Mouse (Mus musculus): ENCODE measurements around the gene Pde4a.

Pde4a gene

DNA sequence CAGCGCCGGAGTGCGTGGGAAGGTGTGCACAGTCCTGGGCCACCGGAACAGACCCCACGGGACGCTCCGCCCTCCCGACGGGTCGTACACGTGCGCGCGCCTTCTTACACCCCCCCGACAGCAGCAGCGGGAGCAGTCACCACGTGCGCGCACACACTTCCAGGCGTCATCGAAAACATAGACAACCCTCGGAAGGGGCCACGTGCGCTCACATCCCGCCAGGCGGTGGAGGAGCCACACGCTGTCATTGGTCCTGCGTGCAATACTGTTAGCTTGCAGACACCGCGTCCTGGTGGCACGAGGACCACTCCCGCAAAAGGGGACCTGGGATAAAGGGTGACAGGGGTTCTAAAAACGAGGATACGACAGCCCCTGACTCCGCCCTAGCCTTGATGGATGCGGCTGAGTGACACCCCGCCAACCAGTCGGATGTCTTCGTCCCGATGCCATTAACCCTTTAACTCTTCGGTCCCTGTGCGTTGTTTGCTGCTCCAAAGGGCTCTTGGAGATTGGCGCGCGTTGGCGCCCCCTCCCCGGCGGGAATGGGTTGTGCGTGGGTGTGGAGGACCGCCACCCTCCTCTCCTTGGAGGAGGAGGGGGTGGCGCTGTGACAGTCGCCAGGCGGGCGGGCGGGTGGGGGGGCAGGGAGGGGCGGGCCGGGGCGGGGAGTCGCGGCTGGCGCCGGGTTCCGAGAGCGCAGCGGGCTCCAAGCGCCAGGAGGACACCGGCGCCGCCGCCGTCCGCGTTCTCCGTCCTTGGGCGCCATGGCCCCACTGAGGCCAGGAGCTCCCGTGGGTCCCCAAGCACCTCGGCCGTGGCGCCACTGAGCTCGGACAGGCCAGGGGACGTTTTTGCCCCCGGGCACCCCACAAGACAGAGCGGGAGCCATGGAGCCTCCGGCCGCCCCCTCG is at the start of gene Pde4a:
Gene Pde4a (plus strand): TSS at position 674 of the 911 bp plus-strand sequence.
- no peak for DNase-seq

DNA sequence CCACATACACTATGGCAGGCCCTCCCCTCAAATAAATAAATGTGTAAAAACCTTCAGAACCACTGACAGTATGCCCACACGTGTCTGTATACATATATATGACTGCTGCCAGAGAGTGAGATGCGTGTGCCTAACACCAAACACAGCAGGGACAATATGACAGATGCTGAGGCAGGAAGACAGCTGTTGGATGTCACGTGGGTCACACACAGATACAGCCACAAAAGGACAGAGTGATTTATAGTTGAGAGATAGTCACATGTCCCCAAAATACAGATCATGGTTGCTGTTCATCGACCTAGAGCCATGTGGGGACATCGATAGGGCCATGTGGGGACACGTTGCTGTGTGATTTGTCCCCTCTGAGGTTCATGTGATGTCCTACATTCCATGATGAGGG is 48.4 kb upstream of the Pde4a start:
- no peak for DNase-seq

DNA sequence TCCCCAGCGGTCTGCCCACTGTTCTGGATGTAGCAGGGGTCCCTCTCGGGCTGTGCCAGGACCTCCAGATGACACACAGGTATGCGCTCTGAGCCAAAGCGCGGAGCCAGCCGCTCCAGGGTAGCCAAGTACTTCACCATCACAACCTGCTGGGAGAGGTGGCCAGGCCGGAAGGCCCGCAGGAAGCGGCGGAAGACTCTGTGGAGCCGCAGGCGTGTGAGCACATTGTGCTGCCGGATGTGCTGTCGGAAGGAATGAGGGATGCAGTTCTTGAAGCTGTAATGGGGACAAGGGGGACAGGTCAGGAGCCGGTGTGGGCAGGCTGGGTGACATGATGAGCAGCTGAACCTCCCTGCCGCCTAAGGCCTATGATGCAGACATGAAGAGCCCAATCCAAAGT is 44.0 kb upstream of the Pde4a start:
- no peak for DNase-seq

DNA sequence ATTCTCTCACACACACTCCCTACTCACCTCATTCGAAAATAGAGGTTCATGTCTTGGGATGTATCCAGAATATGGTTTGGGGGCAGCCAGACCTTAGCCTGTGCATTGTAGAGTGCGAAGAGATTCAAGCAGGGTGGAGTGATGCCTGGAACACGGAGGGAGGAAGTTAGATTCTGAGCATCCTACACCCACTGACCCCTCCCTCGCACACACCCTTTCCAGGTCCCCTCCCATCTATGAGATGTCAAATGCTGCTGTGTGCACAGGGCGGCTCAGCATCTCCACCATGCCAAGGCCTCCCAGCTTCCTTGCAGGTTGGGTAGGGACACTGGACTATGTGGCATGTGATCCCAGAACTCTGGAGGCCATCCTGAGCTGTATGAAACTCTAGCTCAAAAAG is 40.7 kb upstream of the Pde4a start:
- no peak for DNase-seq

DNA sequence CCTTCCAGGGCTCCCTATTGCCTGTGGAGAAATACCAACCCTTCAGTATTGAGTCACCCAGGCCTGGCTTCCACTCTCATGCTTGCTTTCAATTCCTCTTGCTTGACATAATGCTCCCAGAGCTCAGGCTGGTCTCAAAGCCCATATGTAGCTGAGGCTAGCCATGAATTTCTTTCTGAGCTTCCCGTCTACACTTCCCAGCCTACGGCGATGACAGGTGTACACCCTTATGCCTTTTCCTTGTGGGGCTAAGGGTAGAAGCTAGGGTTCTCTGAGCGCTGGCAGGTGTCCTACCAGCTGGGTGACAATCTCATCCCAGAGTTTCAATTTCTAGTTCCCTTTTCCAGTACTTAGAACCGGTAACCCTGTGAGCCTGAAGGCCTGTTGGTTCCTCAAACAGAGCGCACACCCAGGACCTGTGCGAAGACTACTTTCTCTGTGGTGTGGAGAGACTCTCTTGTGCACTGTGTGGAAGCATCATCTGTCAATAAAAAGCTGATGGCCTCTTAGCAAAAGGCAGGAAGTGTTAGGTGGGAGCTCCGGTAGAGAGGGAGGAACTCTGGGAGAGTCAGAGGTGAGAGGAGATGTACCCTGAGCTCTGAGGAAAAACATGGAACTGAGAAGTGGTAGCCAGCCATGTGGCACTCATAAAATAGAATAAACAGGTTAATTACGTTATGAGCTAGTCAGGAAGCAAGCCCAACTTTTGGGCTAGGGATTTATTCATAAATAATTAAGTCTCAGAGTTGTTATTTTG is 39.8 kb upstream of the Pde4a start:
- DNase-seq = no peak

DNA sequence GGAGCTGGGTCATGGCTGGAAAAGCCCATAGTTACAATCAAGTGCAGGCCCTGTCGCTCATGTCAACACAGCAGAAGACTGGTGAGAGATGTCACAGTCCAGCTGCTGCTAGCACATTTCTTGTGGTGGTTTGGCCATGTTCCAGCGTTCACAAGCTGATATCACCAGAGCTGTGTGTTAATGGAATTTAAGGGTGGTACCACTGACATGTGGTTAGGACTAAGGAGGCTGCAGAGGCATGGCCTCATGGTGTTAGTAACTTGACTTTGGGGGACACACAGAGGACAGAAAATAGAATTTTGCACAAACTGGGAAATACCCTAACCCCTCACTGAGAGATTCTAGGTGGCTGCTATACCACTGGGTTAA is 39.3 kb upstream of the Pde4a start:
- no peak for DNase-seq

DNA sequence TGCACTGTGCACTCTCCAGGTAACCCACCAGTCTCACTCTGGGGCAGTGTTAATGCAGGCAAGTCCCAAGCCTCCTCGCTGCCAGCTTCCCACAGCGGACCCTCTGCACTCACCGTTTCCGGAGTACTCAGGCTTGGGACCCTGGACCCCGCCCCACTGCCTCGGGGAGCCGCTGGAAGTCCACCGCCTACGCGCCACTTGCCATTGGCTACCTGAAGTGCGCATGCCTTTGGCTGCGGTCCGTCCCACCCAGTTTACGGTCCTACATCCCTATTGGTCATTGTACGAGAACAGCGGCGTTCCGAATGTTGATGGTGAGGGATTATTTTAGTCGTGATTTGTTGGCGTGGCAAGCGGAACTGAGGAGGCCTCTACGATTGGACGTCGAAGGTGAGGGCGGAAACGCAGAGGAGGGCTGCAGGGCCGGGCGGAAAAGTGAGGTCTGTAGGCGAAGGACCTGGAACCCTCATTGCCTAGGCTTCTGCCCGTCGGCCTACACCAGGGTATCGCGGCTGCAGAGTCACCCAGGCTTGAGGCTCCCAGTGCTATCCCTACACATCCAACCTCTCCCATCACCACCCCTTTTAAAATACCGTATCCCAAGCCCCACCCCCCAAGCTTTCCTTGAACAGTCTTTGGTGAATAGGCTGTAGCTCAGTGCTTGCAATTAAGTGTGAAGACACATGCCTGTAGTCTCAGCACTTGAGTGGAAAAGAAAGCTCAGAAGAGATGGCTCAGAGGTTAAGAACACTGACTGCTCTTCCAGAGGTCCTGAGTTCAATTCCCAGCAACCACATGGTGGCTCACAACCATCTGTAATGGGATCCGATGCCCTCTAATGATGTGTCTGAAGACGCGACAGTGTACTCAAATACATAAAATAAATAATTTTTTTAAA is 34.2 kb upstream of the Pde4a start, which contains the start of gene Tyk2:
Gene Tyk2 (minus strand): TSS at position 185 of the 898 bp plus-strand sequence.
- DNase-seq = peak; percentile 96

DNA sequence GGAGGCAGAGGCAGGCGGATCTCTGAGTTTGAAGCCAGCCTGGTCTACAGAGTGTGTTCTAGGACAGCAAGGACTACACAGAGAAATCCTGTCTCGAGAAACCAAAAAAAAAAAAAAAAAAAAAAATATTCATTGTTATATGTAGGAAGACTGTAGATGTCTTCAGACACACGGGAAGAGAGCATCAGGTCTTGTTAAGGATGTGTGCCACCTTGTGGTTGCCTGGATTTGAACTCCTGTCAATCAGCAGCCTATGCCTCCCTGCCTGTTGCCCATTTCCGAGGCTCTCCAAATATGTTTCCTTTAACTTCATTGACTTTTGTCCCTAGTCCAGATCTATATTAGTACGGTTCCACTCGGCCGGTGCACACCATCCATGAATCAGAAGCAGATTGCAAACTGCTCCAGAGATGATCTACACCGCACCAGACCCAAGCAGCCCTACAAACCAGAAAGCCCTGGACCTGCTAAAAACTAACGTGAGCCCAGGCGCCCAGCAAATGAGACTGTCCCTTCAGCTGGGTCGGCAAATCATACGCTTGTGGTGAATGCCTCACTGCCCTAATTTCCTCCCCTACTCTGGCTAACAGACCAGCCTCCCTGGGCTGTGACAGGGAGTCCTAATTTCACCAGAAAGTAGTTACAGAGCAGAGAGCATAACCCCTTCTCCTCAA is 33.3 kb upstream of the Pde4a start:
- no peak for DNase-seq

DNA sequence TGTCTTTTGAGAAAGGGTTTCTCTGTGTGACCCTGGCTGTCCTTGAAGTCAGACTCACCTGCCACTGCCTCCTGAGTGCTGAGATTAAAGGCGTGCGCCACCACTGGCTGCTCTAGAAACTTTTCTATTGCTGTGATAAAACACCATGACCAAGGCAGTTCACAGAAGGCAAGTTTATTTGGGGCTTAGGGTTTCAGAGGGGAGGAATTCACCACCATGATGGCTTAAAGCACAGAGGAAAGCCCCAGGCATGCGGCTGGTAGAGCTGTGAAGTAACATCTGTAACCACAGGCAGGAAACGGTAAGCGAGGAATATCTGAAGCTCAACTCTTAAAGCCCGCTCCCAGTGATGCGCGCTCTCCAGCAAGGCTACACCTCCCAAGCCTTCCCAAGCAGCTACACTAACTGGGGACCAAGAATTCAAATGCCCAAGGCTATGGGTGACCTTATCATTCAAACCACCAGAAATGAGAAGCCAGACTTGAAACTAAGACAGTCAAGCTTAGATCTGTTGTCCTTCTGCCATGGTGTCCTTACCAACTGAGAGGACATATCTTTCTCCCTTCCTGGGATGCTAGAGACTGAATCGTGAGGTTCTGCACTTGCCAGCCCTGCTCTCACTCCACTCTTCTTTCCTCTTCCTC is 32.3 kb upstream of the Pde4a start:
- no peak for DNase-seq

DNA sequence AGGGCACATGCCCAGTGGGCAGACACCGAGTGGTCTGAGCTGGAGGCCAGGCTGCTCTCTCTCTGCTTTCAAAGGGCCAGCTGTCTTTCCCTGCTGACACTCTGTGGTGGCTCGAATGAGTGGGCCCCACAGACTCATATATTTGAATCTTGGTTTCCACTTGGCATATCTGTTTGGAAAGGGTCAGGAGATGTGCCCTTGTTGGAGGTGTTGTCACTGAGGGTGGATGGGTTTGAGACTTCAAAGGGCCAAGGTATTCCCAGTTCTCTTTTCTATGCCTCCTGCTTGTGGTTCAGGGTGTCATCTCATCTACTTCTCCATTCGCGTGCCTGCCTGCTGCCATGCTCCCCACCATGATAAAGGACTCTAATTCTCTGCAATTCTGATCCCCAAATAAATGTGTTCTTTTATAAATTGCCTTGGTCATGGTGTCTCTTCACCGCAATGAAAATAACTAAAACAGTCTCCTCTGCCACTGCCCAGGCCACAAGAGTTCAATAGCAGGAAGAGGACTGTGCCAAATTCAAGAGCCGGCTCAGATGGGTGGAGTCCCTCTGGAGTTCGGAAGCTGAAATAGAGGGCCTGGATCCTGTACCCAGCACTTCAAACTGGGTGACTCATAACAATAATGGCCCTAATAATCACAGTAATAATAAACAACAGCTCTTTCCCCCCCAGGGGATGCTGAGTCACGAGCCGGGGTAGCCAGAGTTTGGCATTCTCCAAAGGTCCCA is 30.8 kb upstream of the Pde4a start:
- no peak for DNase-seq

DNA sequence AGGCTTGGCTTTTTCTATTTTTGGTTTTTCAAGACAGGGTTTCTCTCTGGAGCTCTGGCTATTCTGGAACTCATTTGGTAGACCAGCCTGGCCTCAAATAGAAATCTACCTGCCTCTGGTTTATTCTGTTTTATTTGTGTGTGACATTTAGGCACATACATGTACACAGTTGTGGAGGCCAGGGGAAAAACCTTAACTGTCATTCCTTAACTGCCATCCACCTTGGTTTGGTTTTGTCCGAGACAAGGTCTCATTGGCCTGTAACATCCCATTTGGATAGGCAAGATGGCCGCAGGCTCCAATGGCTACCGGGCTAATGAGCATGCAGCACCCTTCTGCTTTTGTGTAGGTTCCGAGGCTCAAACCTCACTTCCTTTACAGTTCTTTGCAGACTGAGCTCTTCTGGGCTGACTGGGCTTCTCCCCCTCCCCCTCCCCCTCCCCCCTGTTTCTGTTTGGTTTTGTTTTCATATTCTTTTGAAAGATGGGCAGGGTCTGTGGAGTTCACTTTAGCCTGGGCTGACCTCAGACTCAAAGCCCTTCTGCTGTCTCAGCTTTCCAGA is 30.1 kb upstream of the Pde4a start:
- no peak for DNase-seq

DNA sequence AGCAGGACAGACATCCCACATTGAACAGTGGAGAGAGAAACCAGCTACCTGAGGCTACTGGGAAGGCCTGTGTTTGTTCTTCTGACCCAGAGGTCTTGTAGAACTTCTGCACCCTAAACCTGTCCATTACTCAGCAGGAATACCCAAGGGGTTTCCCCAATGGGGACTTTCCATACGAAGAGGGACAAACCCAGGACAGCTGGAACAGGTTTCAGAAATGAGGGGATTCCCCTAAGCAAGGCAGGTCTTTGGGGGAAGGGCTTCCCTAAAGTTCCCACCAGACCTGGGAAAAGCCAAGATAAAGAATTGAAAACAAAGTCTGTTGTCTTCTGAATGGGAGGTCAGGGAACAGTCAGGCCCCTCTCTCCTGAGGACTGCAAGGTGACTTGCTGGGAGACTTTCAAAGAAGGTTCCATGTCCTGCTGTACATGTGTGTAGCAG is 29.6 kb upstream of the Pde4a start:
- no peak for DNase-seq

DNA sequence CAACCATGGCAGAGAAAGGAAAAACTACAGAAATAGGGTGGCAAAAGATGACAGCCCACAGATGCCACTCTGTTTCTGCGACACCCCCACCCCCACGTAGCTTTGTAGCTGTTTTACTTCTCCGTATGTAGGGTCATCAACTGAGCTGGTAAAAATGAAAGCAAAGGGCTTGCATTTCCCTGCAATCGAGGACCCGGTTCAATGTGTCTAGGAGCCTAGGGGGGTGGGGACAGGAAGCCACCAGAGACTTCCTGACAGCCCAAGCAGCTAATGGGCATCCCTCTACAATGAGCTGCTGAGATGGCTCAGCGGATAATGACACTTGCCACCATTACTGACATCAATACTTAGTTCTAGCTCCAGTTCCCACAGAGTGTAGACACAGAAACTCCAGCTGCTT is 29.1 kb upstream of the Pde4a start:
- no peak for DNase-seq

DNA sequence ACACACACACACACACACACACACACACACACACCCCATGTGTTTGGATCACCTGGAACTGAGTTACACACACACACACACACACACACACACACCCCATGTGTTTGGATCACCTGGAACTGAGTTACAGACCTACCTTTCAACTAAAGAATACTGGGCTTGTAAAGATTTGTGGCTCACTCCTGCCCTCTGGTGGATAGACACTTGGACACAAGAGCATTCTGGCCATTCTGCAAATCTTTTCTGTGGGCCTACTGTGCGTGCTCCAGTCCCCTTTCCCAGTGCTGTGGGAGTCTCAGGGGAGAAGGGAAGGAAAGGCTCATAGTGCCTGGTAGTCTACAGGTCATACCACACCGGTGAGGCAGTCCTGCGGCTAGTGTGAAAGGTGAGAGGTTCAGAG is 28.3 kb upstream of the Pde4a start:
- DNase-seq = no peak

DNA sequence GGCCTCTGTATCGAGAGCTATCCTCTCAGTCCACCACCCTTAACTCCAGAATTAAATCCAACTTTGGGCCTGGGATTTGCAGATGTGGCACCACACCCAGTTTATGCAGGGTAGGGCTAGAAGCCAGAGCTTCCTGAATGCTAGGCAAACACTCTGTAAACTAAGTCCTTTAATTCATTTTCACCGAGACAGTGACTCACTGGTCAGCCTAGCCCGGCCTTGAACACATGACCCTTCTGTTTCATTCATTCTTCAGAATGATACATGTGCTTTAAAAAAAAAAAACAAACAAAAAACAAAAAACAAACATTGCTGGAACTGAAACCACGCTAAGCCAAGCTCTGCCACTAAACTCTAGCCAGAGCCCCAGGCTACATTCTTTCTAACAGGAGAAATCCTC is 27.1 kb upstream of the Pde4a start:
- DNase-seq = no peak

DNA sequence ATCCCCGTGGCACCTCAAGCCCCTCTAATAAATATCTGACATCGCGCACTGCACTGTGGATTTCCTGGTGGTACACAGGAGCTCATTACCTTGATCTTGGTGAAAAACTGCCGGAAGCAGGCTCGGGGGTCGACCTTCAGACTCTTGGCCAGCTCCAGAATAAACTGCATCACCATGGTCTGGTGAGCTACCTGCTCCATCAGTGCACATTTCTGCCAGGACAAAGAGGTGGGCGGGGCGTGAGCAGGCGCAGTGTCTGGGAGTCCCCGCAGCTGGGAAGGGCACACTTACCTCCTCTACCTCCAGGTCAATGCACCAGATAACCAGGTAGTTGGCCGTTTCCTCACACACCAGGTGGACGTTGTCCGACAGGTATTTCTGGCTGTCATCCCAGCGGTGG is 23.6 kb upstream of the Pde4a start:
- no peak for DNase-seq

DNA sequence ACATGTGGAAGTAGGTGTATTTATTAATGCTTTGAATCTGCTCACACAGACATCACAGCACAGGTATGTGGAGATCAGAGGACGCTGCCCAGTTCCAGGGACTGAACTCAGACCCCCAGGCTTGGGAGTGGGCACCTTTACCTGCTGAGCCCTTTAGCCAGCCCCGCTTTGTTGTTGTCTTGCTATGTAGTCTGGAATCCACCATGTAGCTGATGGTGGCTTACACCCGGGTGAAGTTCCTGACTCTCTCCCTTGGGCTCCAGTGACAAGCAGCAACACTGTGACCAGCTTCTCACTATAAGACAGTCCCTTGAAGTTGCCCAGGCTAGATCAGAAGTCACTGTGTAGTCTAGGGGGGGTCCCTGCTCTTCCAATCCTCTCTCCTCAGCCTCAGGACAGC is 21.2 kb upstream of the Pde4a start:
- DNase-seq = no peak

DNA sequence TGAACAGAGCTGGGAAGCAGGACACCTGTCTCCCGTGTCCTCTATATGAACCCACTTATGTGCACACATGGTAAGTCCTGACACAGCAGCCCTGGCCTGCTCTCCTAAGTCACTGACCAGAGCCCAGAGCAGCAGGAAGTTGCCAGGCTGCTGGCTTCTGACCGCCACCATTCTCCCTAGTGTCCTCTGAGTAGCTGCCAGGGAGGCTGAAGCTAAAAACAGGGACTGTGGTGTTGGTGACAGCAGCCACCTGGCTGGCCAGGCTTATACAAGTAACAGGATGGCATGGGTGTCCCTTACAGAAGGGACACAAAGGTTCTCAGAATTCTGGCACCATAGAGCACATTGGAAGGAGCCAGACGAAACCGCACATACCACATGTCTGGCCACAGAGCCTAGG is 20.1 kb upstream of the Pde4a start:
- DNase-seq = no peak

DNA sequence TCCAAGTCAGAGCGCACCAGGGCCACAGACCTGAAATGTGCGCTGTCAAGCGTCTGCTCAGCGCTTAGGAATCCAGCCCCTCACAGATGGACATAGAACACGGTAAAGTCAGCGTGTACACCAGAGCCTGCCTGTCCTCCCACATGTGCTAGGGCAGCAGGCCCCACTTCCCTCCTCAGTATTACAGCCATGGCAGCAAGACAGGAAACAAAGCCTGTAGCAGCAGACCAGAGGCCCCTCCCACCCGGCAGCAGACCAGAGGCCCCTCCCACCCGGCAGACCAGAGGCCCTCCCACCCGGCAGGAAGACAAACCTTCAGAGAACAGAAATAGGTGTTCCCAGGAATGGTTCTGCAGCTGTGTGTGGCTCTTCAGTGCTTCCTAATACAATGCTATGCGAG is 18.8 kb upstream of the Pde4a start:
- DNase-seq = no peak

DNA sequence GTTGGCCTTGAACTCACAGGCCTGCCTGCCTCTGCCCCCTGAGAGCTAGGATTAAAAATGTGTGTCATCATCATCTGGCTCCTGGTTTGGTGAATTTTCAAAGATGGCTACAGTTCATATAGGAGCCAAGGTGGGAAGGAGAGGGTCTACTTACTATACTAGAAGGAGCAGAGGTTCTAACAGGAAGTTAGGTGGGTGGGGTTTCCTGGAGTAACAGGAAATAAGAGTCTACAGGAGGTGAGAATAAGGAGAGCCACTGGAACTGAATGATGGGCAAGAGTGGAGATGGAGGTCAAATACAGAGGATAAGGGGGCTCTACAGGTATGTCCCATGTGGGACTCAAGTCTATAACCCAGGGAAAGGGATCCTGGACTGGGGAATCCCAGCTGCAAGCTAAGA is 17.1 kb upstream of the Pde4a start:
- DNase-seq = no peak

DNA sequence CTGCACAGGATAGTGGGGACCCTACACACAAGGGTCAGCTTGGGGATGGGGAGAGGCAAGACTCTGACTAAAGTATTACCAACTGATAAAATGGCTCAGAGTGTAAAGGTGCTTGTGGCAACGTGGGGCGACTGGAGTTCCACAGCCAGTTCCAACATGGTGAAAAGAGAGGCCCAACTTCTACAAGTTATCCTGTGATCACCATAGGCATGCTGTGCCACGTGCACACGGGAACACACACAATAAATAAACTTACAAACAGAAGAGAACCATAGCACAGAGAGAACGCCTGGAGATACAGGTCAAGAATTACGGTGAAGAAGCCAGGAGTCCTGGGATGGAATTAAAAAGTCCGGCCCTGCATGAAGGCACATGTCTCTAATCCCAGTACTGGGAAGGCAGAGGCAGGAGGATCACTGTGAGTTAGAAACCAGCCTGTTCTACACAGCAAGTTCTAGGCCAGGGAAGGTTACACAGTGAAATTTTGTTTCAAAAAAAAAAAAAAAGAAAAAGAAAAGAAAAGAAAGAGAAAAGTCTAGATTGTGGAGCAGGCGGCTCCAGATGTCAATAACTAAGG is 16.3 kb upstream of the Pde4a start:
- DNase-seq = no peak

All from cerebellum, adult 9-11 months (tissue).